Mouse (Mus musculus) common myeloid progenitor, adult 5-6 weeks (primary cell): Measurements from ENCODE around the gene Ifnz. TPM values are rescaled to one million over a fixed set of nuclear protein-coding genes. Genes with fewer than 3 reads are reported as not detected.
"Not testable (repeated sequence)": the region's sequence is repeated elsewhere in the genome, so short reads cannot be mapped to it uniquely, and the experiment has no call there.

Experiments used
- ATAC-seq: replicated peaks from 2 replicates; pipeline ENCODE4 v1.8.0; 2016; ENCODE audit warnings: low read depth, mild to moderate bottlenecking, moderate TSS enrichment, inconsistent platforms; ENCODE audit not compliant: poor library complexity, severe bottlenecking
- total RNA-seq: library from RNA; stranded (forward); fragments of 200-1000, 187-1606 nt; gene quantifications from 2 replicates; pipeline ENCODE4 v1.2.3, GENCODE M21; 2017

Gene Ifnz
- total RNA-seq, 1 experiment from 2014 or later: not detected

DNA sequence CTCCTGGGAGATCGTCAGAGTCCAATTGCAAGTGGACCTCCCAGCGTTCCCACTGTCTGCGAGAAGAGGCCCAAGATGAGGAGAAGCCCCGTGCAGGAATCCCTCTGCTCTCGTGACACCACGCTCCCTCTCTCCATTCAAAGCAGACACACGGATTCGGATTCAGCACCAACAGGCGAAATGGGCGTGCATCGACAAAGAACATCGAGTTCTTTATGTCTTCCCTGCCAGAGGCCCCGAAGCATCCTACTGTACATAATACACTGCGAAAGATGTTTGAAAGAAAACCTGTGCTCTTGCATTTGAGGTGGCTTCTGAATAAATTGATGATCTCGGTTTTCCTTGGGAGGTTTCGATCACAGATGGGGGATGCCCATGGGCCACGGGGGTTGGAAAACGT is 1.6 kb upstream of the Ifnz start:
- ATAC-seq: not testable (repeated sequence)

GRCm38 (mm10) chr4:88782335-88782734 is 404 bp downstream of the Ifnz start:
- not testable (repeated sequence) for ATAC-seq

- ATAC-seq: not testable (repeated sequence)
Observed at GRCm38 (mm10) chr4:88785409-88785808, 3.5 kb downstream of the Ifnz start, which contains the start of gene Gm13276. Gene Gm13276, plus strand, starts transcription at chr4:88785709.

GRCm38 (mm10) chr4:88788402-88788801 is 6.5 kb downstream of the Ifnz start, which contains the start of gene Gm13277:
Gene Gm13277, plus strand, starts transcription at chr4:88788632.
- ATAC-seq: not testable (repeated sequence)

GRCm38 (mm10) chr4:88791250-88791649 is 9.3 kb downstream of the Ifnz start, which contains the start of gene Gm13278:
Gene Gm13278, plus strand, starts transcription at chr4:88791550.
- not testable (repeated sequence) for ATAC-seq

DNA sequence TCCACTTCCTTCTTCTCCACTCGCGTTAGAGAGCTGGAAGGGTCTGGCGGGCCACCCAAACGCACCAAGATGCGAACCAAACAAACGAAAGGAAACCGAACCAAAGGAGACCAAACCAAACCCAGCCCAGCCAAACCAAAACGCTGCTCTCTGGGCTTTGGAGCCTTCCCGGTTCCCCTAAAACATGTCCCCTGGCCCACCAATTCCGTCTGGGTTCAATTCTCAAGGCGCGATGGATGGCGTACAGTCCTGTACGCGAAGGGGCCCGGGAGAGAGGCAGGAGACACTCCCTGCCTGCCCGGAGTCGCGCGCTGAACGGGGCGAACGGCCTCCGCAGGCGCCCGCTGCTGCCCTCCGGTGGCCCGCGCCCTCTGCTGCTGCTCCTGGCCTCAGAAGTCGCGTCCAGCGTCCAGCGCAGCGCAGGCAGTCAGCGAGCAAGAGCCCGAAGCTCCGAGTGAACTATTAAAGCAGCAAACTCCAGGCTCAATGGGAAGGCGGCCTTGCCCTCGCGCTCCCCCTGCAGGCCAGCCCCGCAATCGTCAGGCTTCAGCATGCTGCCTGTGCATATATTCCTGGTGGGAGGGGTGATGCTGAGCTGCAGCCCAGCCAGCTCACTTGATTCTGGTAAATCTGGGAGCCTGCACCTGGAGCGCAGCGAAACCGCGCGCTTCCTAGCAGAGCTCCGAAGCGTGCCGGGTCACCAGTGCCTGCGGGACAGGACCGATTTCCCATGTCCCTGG is 12.2 kb downstream of the Ifnz start, which contains the start of gene Gm13275:
Gm13275 (plus strand) TSS at position 552 of the 740 bp plus-strand sequence.
- ATAC-seq: not testable (repeated sequence)

DNA sequence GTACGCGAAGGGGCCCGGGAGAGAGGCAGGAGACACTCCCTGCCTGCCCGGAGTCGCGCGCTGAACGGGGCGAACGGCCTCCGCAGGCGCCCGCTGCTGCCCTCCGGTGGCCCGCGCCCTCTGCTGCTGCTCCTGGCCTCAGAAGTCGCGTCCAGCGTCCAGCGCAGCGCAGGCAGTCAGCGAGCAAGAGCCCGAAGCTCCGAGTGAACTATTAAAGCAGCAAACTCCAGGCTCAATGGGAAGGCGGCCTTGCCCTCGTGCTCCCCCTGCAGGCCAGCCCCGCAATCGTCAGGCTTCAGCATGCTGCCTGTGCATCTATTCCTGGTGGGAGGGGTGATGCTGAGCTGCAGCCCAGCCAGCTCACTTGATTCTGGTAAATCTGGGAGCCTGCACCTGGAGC is 15.2 kb downstream of the Ifnz start, which contains the start of gene Gm13279:
Gm13279 (plus strand) TSS at position 301 of the 400 bp plus-strand sequence.
- not testable (repeated sequence) for ATAC-seq

DNA sequence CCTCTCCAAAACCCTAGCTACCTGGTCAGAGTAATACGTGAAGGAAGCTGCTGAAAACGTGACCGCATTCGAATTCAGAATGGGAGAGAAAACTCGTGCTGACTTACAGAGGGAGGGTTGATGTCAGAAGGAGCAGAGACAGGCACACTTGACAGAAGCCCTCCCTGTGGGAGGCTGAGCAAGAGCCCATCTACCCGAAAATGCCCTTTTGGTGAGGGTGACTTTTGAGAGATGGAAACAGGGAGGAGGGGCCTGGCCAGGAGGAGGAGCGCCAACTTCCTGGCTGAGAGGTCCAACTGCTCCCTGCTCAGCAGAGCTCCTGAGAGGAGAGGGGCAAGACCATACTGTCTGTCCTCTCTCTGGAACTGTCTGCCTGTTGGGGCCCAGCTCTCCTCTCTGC is 17.4 kb downstream of the Ifnz start, which contains the start of gene Gm13285:
Gm13285 (plus strand) TSS at position 301 of the 400 bp plus-strand sequence.
- ATAC-seq: not testable (repeated sequence)

- not testable (repeated sequence) for ATAC-seq
Observed at GRCm38 (mm10) chr4:88802954-88803353, 21.0 kb downstream of the Ifnz start, which contains the start of gene Gm13287. Gene Gm13287, plus strand, starts transcription at chr4:88803254.

DNA sequence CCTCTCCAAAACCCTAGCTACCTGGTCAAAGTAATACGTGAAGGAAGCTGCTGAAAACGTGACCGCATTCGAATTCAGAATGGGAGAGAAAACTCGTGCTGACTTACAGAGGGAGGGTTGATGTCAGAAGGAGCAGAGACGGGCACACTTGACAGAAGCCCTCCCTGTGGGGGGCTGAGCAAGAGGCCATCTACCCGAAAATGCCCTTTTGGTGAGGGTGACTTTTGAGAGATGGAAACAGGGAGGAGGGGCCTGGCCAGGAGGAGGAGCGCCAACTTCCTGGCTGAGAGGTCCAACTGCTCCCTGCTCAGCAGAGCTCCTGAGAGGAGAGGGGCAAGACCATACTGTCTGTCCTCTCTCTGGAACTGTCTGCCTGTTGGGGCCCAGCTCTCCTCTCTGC is 23.3 kb downstream of the Ifnz start, which contains the start of gene Gm13288:
Gm13288 (plus strand) TSS at position 301 of the 400 bp plus-strand sequence.
- not testable (repeated sequence) for ATAC-seq

DNA sequence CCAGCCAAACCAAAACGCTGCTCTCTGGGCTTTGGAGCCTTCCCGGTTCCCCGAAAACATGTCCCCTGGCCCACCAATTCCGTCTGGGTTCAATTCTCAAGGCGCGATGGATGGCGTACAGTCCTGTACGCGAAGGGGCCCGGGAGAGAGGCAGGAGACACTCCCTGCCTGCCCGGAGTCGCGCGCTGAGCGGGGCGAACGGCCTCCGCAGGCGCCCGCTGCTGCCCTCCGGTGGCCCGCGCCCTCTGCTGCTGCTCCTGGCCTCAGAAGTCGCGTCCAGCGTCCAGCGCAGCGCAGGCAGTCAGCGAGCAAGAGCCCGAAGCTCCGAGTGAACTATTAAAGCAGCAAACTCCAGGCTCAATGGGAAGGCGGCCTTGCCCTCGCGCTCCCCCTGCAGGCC is 23.8 kb downstream of the Ifnz start:
- not testable (repeated sequence) for ATAC-seq

DNA sequence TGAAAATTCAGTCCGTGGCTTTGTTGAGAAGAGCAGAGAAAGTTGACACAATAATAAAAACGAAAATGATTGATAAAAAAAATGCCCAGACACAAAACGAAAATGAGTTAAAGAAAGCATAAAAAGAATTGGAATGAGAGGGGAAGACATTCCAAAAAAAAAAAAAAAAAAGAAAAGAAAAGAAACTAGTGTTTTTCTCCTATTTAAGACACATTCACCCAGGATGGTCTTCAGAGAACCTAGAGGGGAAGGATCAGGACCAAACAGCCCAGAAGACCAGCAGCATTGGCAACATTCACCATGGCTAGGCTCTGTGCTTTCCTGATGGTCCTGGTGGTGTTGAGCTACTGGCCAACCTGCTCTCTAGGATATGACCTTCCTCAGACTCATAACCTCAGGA is 34.0 kb downstream of the Ifnz start, which contains the start of gene Ifna7:
Ifna7 (plus strand) TSS at position 301 of the 400 bp plus-strand sequence.
- no peak for ATAC-seq

DNA sequence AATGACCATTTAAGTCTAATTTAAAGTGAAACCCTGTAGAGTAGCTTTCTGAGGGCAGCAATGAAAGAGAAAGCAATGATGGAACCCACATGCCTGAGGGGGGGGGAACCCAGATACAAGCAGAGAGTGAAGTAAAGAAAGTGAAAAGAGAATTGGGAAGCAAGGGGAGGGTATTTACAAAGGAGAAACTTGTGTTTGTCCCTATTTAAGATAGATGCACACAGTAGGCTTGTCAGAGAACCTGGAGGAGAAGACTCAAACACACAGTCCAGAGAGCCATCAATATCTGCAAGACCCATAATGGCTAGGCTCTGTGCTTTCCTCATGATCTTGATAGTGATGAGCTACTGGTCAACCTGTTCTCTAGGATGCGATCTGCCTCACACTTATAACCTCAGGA is 37.7 kb downstream of the Ifnz start, which contains the start of gene Ifna11:
Ifna11 (plus strand) TSS at position 301 of the 400 bp plus-strand sequence.
- ATAC-seq: no peak

DNA sequence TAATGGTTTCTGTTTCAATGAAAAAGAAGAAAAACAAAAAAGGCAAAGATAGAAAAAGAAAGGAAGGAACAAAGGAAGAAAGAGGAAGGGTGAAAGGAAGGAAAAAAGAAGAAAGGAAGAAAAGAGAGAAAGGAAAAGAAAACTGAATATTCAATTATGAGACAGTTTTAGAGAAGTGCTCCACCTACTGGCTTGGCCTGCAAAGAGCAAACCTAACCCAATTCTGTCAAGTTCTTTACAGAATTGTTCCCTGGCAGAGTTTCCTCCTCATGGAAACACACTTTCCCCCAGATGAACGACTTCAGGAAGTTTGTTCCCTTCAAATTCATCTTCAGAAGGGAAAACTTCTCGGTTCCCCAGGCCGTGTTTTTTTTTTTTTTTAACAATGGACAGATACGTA is 41.1 kb downstream of the Ifnz start:
- ATAC-seq: no peak

DNA sequence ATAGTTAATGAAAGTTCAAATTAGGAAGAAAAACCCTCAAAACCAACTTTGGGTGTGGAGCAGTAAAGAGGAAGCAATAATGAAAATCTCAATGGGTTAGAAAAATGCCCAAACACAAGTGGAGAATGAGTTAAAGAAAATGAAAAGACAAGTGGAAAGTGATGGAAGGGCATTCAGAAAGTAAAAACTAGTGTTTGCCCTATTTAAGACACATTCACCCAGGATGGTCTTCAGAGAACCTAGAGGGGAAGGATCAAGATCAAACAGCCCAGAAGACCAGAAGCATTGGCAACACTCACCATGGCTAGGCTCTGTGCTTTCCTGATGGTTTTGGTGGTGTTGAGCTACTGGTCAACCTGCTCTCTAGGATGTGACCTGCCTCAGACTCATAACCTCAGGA is 45.2 kb downstream of the Ifnz start, which contains the start of gene Ifna6:
Ifna6 (plus strand) TSS at position 301 of the 400 bp plus-strand sequence.
- ATAC-seq: not testable (repeated sequence)

GRCm38 (mm10) chr4:88830523-88830922 is 48.6 kb downstream of the Ifnz start:
- ATAC-seq: no peak; the same call in 1 of the 2 replicates

Other genes starting within 250 kb of the Ifnz start
- not detected in 2 replicates for gene Ifna15, start 223.9 kb upstream of the Ifnz start, total RNA-seq
- not detected in 2 replicates for gene Ifna14, start 210.3 kb upstream of the Ifnz start, total RNA-seq
- not detected in 2 replicates for gene Ifna9, start 189.7 kb upstream of the Ifnz start, total RNA-seq
- not detected in 2 replicates for gene Ifna12, start 178.8 kb upstream of the Ifnz start, total RNA-seq
- gene C87499, start 147.7 kb upstream of the Ifnz start, total RNA-seq: not detected in 2 replicates
- gene Ifna13, start 137.7 kb upstream of the Ifnz start, total RNA-seq: not detected in 2 replicates
- not detected in 2 replicates for gene Ifna16, start 105.2 kb upstream of the Ifnz start, total RNA-seq
- not detected in 2 replicates for gene Ifna2, start 98.2 kb upstream of the Ifnz start, total RNA-seq
- not detected in 2 replicates for gene Ifnab, start 90.8 kb upstream of the Ifnz start, total RNA-seq
- gene Gm26566, start 60.3 kb upstream of the Ifnz start, total RNA-seq: 2.9 TPM in 1 of 2 replicates, not detected in the other
- gene Klhl9, start 59.7 kb upstream of the Ifnz start, total RNA-seq: 91.1 and 99.9 TPM in 2 replicates
- gene Gm13271, start 27.3 kb upstream of the Ifnz start, total RNA-seq: not detected in 2 replicates
- gene Gm13283, start 22.0 kb upstream of the Ifnz start, total RNA-seq: not detected in 2 replicates
- gene Gm13290, start 8.3 kb upstream of the Ifnz start, total RNA-seq: not detected in 2 replicates
- not detected in 2 replicates for gene Gm13289, start 5.2 kb upstream of the Ifnz start, total RNA-seq
- not detected in 2 replicates for gene Gm13272, start 2.3 kb upstream of the Ifnz start, total RNA-seq
- not detected in 2 replicates for gene Gm13276, start 3.6 kb downstream of the Ifnz start, total RNA-seq
- gene Gm13277, start 6.5 kb downstream of the Ifnz start, total RNA-seq: not detected in 2 replicates
- gene Gm13278, start 9.4 kb downstream of the Ifnz start, total RNA-seq: not detected in 2 replicates
- gene Gm13275, start 12.4 kb downstream of the Ifnz start, total RNA-seq: not detected in 2 replicates
- not detected in 2 replicates for gene Gm13279, start 15.3 kb downstream of the Ifnz start, total RNA-seq
- gene Gm13285, start 17.5 kb downstream of the Ifnz start, total RNA-seq: not detected in 2 replicates
- gene Gm13287, start 21.1 kb downstream of the Ifnz start, total RNA-seq: not detected in 2 replicates
- gene Gm13288, start 23.4 kb downstream of the Ifnz start, total RNA-seq: not detected in 2 replicates
- gene Ifna7, start 34.1 kb downstream of the Ifnz start, total RNA-seq: not detected in 2 replicates
- gene Ifna11, start 37.8 kb downstream of the Ifnz start, total RNA-seq: not detected in 2 replicates
- not detected in 2 replicates for gene Ifna6, start 45.3 kb downstream of the Ifnz start, total RNA-seq
- not detected in 2 replicates for gene Ifna5, start 53.4 kb downstream of the Ifnz start, total RNA-seq
- gene Ifna4, start 59.7 kb downstream of the Ifnz start, total RNA-seq: not detected in 2 replicates
- gene Ifna1, start 68.0 kb downstream of the Ifnz start, total RNA-seq: not detected in 2 replicates
- not detected in 2 replicates for gene Ifne, start 98.1 kb downstream of the Ifnz start, total RNA-seq